Mouse (Mus musculus) kidney, adult 2 months (tissue): ENCODE measurements at regions not wholly inside any gene's neighbourhood (a gene's known extent, or its start where the extent isn't known, plus 50 kb on each side); places are given as distances from the start of the nearest gene placed in this dataset.

Experiments
- DNase-seq: peaks from one replicate; pipeline ENCODE4 v3.0.0; 2021
- H3K27ac ChIP-seq: fragments of 200-500 bp; 2 replicates; pipeline ENCODE4 v1.5.1; 2012; ENCODE audit warnings: low read depth, low read length, control low read depth, inconsistent platforms; ENCODE audit not compliant: insufficient read depth
- H3K27me3 ChIP-seq: fragments of 200-500 bp; replicated peaks from 2 replicates; pipeline ENCODE4 v1.6.1; 2012; ENCODE audit warnings: mild to moderate bottlenecking, moderate library complexity, low read length, inconsistent platforms; ENCODE audit not compliant: control insufficient read depth, insufficient read depth
- H3K36me3 ChIP-seq: fragments of 200-500 bp; 2 replicates; pipeline ENCODE4 v1.6.1; 2012; ENCODE audit warnings: mild to moderate bottlenecking, moderate library complexity, low read length, inconsistent platforms; ENCODE audit not compliant: control insufficient read depth, insufficient read depth
- H3K4me1 ChIP-seq: fragments of 200-500 bp; 2 replicates; pipeline ENCODE4 v1.6.1; 2011; ENCODE audit warnings: low read length; ENCODE audit not compliant: control insufficient read depth, insufficient read depth
- H3K4me3 ChIP-seq: fragments of 200-500 bp; 2 replicates; pipeline ENCODE4 v1.5.1; 2011; ENCODE audit warnings: mild to moderate bottlenecking, low read depth, low read length, control low read depth; ENCODE audit not compliant: insufficient read depth
- CTCF ChIP-seq: fragments of 200-500 bp; conservative IDR thresholded peaks from 2 replicates; pipeline ENCODE4 v1.5.1; 2011; ENCODE audit warnings: low read depth, mild to moderate bottlenecking, control low read depth, low read length, moderate library complexity, mixed read lengths; ENCODE audit not compliant: insufficient read depth, insufficient read length
- POLR2A ChIP-seq: fragments of 200-500 bp; IDR thresholded peaks from one replicate; pipeline ENCODE4 v1.6.1; 2011; ENCODE audit warnings: low read depth, low read length, control low read depth
- WGBS: fragments of 180-500 bp; shearing (Covaris S2); methylation state at CpG from one replicate; pipeline ENCODE4 v1.1.7; 2018; 5-methylcytosine and 5-hydroxymethylcytosine counted together

DNA sequence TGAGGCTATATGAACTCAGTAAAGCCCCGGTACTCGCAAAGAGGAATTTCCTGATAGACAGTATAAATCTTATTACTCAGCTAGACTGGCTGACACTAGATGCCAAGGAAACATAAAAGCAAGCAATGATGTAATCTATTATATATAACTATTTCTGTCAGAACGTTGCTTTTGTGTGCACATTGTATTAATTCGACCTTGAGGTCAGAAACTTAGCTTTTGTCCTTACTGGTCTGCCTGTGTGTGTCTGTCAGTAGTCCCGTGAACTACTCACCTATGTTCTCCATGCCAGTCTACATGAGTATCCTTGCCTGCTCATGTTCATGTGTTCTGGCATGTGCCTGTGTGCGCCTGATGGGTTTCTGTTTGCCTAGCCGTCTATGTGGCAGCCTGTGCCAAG lies 70.5 kb downstream of the Tmx1 start:
- DNase-seq = no peak
- Histone ChIP-seq H3K4me3 (no peak overlapping the region), H3K4me1 (no peaks in the 10 kb centered on the region), H3K36me3 (no peaks in the 10 kb centered on the region), H3K27ac (no peak overlapping the region), H3K27me3 (no peaks in the 10 kb centered on the region)
- 73% methylated on average over 7 of the region's 7 CpGs for WGBS
- TF ChIP-seq POLR2A (no peak), CTCF (no peak)

DNA sequence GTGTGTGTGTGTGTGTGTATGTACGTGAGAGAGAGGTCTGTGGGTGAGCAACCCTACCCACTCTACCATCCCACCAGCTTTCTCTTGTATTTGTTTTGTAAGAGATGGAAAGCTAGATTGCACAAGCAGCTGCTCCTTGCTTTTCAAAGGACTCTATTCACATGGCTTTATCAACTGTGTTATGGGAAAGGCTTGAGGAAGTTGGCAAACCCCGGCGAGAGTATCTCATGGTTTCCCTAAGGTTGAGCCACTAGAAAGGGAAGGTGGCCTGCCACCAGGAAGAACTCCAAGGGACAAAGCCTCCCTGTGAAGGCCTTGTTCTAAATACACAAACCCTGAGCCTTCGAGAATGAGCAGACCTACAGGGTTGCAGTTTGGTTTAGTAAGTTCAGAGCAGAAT lies 71.8 kb downstream of the Tmx1 start:
- no peaks in the 10 kb centered on the region for H3K27me3 ChIP-seq
- no peaks in the 10 kb centered on the region for H3K4me1 ChIP-seq
- DNase-seq = no peak
- no peak overlapping the region for H3K4me3 ChIP-seq
- H3K27ac ChIP-seq = no peak overlapping the region
- TF ChIP-seq POLR2A (no peak), CTCF (no peak)
- no peaks in the 10 kb centered on the region for H3K36me3 ChIP-seq
- whole genome bisulfite sequencing = 79% methylated on average over 4 of the region's 4 CpGs

- TF ChIP-seq POLR2A = no peak
- TF ChIP-seq CTCF = no peak
- Histone ChIP-seq H3K27ac (no peak overlapping the region), H3K27me3 (no peaks in the 10 kb centered on the region), H3K36me3 (no peaks in the 10 kb centered on the region), H3K4me1 (no peaks in the 10 kb centered on the region), H3K4me3 (no peak overlapping the region)
- DNase-seq = no peak
These were observed 78.8 kb downstream of the Tmx1 start for GRCm38 (mm10) chr12:70531661-70532060.

- WGBS = 82% methylated on average over 10 of the region's 10 CpGs
- no peak for DNase-seq
- no peaks in the 10 kb centered on the region for H3K36me3 ChIP-seq
- H3K4me3 ChIP-seq = no peak overlapping the region
- no peak overlapping the region for H3K27ac ChIP-seq
- no peak for TF ChIP-seq CTCF
- no peak for TF ChIP-seq POLR2A
- H3K27me3 ChIP-seq = no peaks in the 10 kb centered on the region
- no peaks in the 10 kb centered on the region for H3K4me1 ChIP-seq
These were observed 79.3 kb downstream of the Tmx1 start for GRCm38 (mm10) chr12:70532225-70532624.

GRCm38 (mm10) chr12:70532843-70533242 lies 79.9 kb downstream of the Tmx1 start:
- no peak for TF ChIP-seq POLR2A
- TF ChIP-seq CTCF = no peak
- WGBS = 76% methylated on average over 10 of the region's 10 CpGs
- DNase-seq = no peak
- Histone ChIP-seq H3K36me3 (no peaks in the 10 kb centered on the region), H3K4me1 (no peaks in the 10 kb centered on the region), H3K27me3 (no peaks in the 10 kb centered on the region), H3K27ac (no peak overlapping the region), H3K4me3 (no peak overlapping the region)

DNA sequence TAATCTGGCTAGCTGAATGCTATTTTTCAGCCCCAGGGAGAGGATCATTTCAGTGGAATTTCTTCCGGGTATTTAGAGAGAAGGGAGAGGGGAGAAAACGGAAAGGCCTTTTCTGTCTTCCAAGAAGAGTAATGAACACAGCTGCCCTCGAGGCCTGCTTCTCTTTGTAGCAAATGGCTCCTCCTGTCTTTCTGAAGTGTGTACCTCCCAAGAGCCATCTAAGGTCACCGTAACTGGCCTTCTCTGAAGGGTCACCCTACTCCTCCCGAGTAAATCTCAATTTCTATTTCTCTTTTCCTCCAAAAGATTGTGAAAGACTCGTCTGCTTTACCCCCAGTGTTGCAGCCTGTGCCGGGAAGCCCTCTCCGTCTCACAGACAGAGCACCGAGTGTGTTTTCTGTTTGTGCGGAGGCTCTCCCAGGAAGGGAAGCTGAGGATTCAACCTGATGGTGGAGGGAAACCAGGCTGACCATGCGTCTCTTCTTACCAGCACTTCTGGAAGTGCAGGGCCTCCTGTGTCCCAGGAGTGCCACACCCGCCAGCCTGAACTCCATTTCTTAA lies 80.6 kb downstream of the Tmx1 start:
- H3K4me3 ChIP-seq = no peak overlapping the region
- DNase-seq = no peak
- 71% methylated on average over 12 of the region's 12 CpGs for WGBS
- no peaks in the 10 kb centered on the region for H3K36me3 ChIP-seq
- H3K4me1 ChIP-seq = no peaks in the 10 kb centered on the region
- TF ChIP-seq POLR2A (no peak), CTCF (no peak)
- H3K27ac ChIP-seq = no peak overlapping the region
- no peaks in the 10 kb centered on the region for H3K27me3 ChIP-seq

DNA sequence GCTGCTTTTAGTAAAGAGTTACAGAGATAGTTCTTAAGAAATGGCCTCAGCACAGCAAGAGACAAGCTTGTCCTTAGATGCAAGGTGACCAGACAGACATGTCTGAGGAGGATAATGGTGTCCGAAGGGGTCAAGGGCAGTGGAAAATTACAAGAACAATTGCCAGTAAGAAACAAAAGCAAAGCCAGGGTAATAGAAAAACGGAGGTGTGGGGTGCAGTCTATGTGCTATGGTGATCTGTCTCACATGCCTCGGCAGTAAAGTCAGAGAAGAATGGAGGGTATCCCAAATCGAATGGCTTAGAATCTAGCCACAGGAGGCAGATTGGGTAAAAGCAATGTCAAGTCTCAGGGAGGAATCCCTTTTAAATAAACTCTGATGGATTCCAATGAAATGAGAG lies 86.2 kb downstream of the Tmx1 start:
- 78% methylated on average over 4 of the region's 4 CpGs for WGBS
- Histone ChIP-seq H3K4me3 (no peak overlapping the region), H3K27me3 (no peaks in the 10 kb centered on the region), H3K27ac (no peak overlapping the region), H3K4me1 (no peaks in the 10 kb centered on the region), H3K36me3 (no peaks in the 10 kb centered on the region)
- no peak for TF ChIP-seq CTCF
- no peak for TF ChIP-seq POLR2A
- DNase-seq = no peak
